Mouse (Mus musculus) mouse trophoblast stem cell (cell line): ENCODE data around the gene Ddah1.

Source experiments
- in situ Hi-C, 2 experiments: fragments of 300-500 bp; cut with MseI, MboI; formaldehyde crosslinking; loops; 2 replicates in 1 of 2; 3 replicates in 1 of 2; pipeline ENCODE4 v1.15.1; 2025

The Ddah1 gene

GRCm38 (mm10) chr3:145906582-145906981, 148.1 kb downstream of the Ddah1 start:
- in situ Hi-C loops = loop anchor here (25.0 kb wide), 2 partner anchors 294 to 494 kb away; no protein-coding TSS in a partner anchor

GRCm38 (mm10) chr3:145912512-145912911, 154.0 kb downstream of the Ddah1 start:
- in situ Hi-C loops = loop anchor here (25.0 kb wide), 2 partner anchors 300 to 500 kb away; no protein-coding TSS in a partner anchor

- in situ Hi-C loops = loop anchor here (25.0 kb wide), 2 partner anchors 301 to 501 kb away; no protein-coding TSS in a partner anchor
Observed at GRCm38 (mm10) chr3:145913263-145913662, 154.8 kb downstream of the Ddah1 start.

- in situ Hi-C loops = loop anchor here (25.0 kb wide), 2 partner anchors 302 to 502 kb away; no protein-coding TSS in a partner anchor
Observed at GRCm38 (mm10) chr3:145913942-145914341, 155.5 kb downstream of the Ddah1 start.

- in situ Hi-C loops = loop anchor here (25.0 kb wide), 2 partner anchors 304 to 504 kb away; no protein-coding TSS in a partner anchor
Observed at GRCm38 (mm10) chr3:145916374-145916773, 157.9 kb downstream of the Ddah1 start.

- in situ Hi-C loops = loop anchor here (25.0 kb wide), 2 partner anchors 305 to 505 kb away; no protein-coding TSS in a partner anchor
Observed at GRCm38 (mm10) chr3:145916826-145917225, 158.4 kb downstream of the Ddah1 start.

- in situ Hi-C loops = loop anchor here (25.0 kb wide), 2 partner anchors 310 to 510 kb away; no protein-coding TSS in a partner anchor
Observed at GRCm38 (mm10) chr3:145922019-145922854, 163.8 kb downstream of the Ddah1 start, which contains the start of gene Bcl10. TSS of gene Bcl10 (plus strand) at chr3:145922804.

- in situ Hi-C loops = loop anchor here (25.0 kb wide), 2 partner anchors 311 to 511 kb away; no protein-coding TSS in a partner anchor
Observed at GRCm38 (mm10) chr3:145922971-145923370, 164.5 kb downstream of the Ddah1 start.

- in situ Hi-C loops = loop anchor here (25.0 kb wide), 2 partner anchors 312 to 512 kb away; no protein-coding TSS in a partner anchor
Observed at GRCm38 (mm10) chr3:145923874-145924577, 165.6 kb downstream of the Ddah1 start.

GRCm38 (mm10) chr3:145924649-145925337, 166.3 kb downstream of the Ddah1 start:
- in situ Hi-C loops = loop anchor here (25.0 kb wide), 2 partner anchors 312 to 512 kb away; no protein-coding TSS in a partner anchor

GRCm38 (mm10) chr3:145925506-145925905, 167.0 kb downstream of the Ddah1 start:
- in situ Hi-C loops = no loop called here

- in situ Hi-C loops = no loop called here
Observed at GRCm38 (mm10) chr3:145929525-145930400, 171.3 kb downstream of the Ddah1 start.

GRCm38 (mm10) chr3:145933845-145934244, 175.4 kb downstream of the Ddah1 start:
- in situ Hi-C loops = no loop called here

- in situ Hi-C loops = no loop called here
Observed at GRCm38 (mm10) chr3:145937505-145938404, 179.3 kb downstream of the Ddah1 start, which contains the start of gene 2410004B18Rik. TSS of gene 2410004B18Rik (plus strand) at chr3:145938014.

GRCm38 (mm10) chr3:145938405-145939349, 180.2 kb downstream of the Ddah1 start:
- in situ Hi-C loops = no loop called here

GRCm38 (mm10) chr3:145939402-145939801, 180.9 kb downstream of the Ddah1 start:
- in situ Hi-C loops = no loop called here

GRCm38 (mm10) chr3:145939971-145940370, 181.5 kb downstream of the Ddah1 start:
- in situ Hi-C loops = no loop called here

- in situ Hi-C loops = no loop called here
Observed at GRCm38 (mm10) chr3:145941971-145942370, 183.5 kb downstream of the Ddah1 start.
